9 mouse cellular contexts compared by ENCODE assay signal in genomic region chr15:81535881-81536351, GRCm38 (mm10). TPM values are rescaled to one million over a fixed set of nuclear protein-coding genes. Genes with fewer than 3 reads are reported as not detected.
DNase-seq lines count a peak whose midpoint lies in the region; ATAC-seq lines count a peak whose summit lies in the region.
"Had no signal": no experiment of that assay in that cellular context is flagged by ENCODE, and none has a peak within 500 bp of the region (broad histone marks: within the 10 kb centered on the region; RNA-seq: fewer than 3 reads in every experiment).

No protein-coding gene starts in this region.

- no peak overlapping the region for H3K9ac ChIP-seq in forebrain, embryonic 11.5 days (ENCODE audit: low read length)
- H3K9ac ChIP-seq in neural tube, embryonic 12.5 days = no peak overlapping the region

- no peaks in the 10 kb centered on the region for H3K27me3 ChIP-seq in forebrain, embryonic 11.5 days (ENCODE audit: control insufficient read depth, insufficient read depth, low read length)
- H3K27me3 ChIP-seq in neural tube, embryonic 12.5 days (replicated peaks) = no peaks in the 10 kb centered on the region

- no peaks in the 10 kb centered on the region; the same call in 1 of the 2 replicates for H3K4me1 ChIP-seq in forebrain, embryonic 11.5 days (replicated peaks; ENCODE audit: control insufficient read depth, insufficient read depth, low read length)
- H3K4me1 ChIP-seq in neural tube, embryonic 12.5 days = no peaks in the 10 kb centered on the region

- 14% methylated on average over 9 of the region's 9 CpGs for WGBS in forebrain, embryonic 11.5 days
- WGBS in neural tube, embryonic 12.5 days = 23% methylated on average over 9 of the region's 9 CpGs

- DNase-seq in ZHBTc4 (ENCODE audit: low read depth, low spot score) = peak; percentile 22
- DNase-seq in forebrain, embryonic 11.5 days (ENCODE audit: low spot score) = peak; percentile 66
- DNase-seq in layer of hippocampus, adult 8-10 months (ENCODE audit: low spot score in 2 of 2) = peak; percentile 14 to 39
- DNase-seq in cerebellum, postnatal 36 days = no peak
- DNase-seq in cerebellum, adult 9-10 months = no peak
- DNase-seq in spleen, adult 12 weeks (ENCODE audit: low spot score) = no peak
- DNase-seq: adrenal gland, adult 2 months had no signal

- peak overlapping the region; percentile 3; the same call in 1 of the 2 replicates for H3K4me2 ChIP-seq in forebrain, embryonic 11.5 days (ENCODE audit: low read depth, low read length, severe bottlenecking)
- H3K4me2 ChIP-seq in neural tube, embryonic 12.5 days (replicated peaks) = peak overlapping the region; percentile 24; the same call in 1 of the 2 replicates

- no peaks in the 10 kb centered on the region for H3K9me3 ChIP-seq in forebrain, embryonic 11.5 days (ENCODE audit: control insufficient read depth, low read length)
- no peaks in the 10 kb centered on the region for H3K9me3 ChIP-seq in neural tube, embryonic 12.5 days

- no peaks in the 10 kb centered on the region for H3K36me3 ChIP-seq in forebrain, embryonic 11.5 days (ENCODE audit: control insufficient read depth, insufficient read depth, low read length)
- no peaks in the 10 kb centered on the region for H3K36me3 ChIP-seq in neural tube, embryonic 12.5 days

- no peak overlapping the region for H3K4me3 ChIP-seq in forebrain, embryonic 11.5 days (ENCODE audit: low read depth, low read length)
- no peak overlapping the region for H3K4me3 ChIP-seq in neural tube, embryonic 12.5 days

- peak; percentile 65 for ATAC-seq in forebrain, embryonic 11.5 days (replicated peaks; ENCODE audit: low FRiP score)
- no peak for ATAC-seq in neural tube, embryonic 12.5 days (ENCODE audit: low FRiP score, low read depth)

- no peak overlapping the region for H3K27ac ChIP-seq in forebrain, embryonic 11.5 days (ENCODE audit: low read depth, low read length)
- no peak overlapping the region for H3K27ac ChIP-seq in neural tube, embryonic 12.5 days
- H3K27ac ChIP-seq: kidney, postnatal 0 days had no signal

RNA-seq across cellular contexts. Expression of gene Ep300, which starts 49.2 kb away (rescaled TPM):
- polyA plus RNA-seq in forebrain, embryonic 11.5 days (2014; fragmentation: Nextera tagmentation; extraction: Ambion mirVana) = 31.1 and 33.8 TPM in 2 replicates
- 10 to 100 TPM; 64.5 to 80.0 (median 74.6) TPM for total RNA-seq in layer of hippocampus, adult 8-10 months (2022)
- polyA plus RNA-seq in neural tube, embryonic 12.5 days (2016; fragmentation: Nextera tagmentation; extraction: Ambion mirVana) = 23.8 and 30.7 TPM in 2 replicates

Comparison
In these comparisons a context has a peak if more than half of its experiments do, and no peak if none do; other contexts are left out.
1. DNase-seq: peak in ZHBTc4 (single experiment), forebrain, embryonic 11.5 days (single experiment) and layer of hippocampus, adult 8-10 months (2 of 2); none in cerebellum, postnatal 36 days (0 of 2), cerebellum, adult 9-10 months (single experiment) and spleen, adult 12 weeks (single experiment).